Mouse (Mus musculus) liver, embryonic 14.5 days (tissue): ENCODE measurements around the gene Abraxas1.

Experiments
- CTCF ChIP-seq: IDR thresholded peaks from 2 replicates; pipeline ENCODE4 v1.5.1; 2016; ENCODE audit warnings: antibody characterized with exemption, low read depth, control low read depth
- EP300 ChIP-seq: IDR thresholded peaks from 2 replicates; pipeline ENCODE4 v1.6.1; 2016; ENCODE audit warnings: antibody characterized with exemption, low read depth

- TF ChIP-seq CTCF, result no peak
- peak; percentile 35; the same call in 1 of the 2 replicates for TF ChIP-seq EP300
These were observed 39.8 kb upstream of the Abraxas1 start for GRCm38 (mm10) chr5:100860417-100861053.
